Mouse (Mus musculus) bone marrow macrophage, adult 2 months (primary cell): ENCODE data around the gene Ctsa. TPM values are rescaled to one million over a fixed set of nuclear protein-coding genes. Genes with fewer than 3 reads are reported as not detected.
"Not testable (repeated sequence)": the region's sequence is repeated elsewhere in the genome, so short reads cannot be mapped to it uniquely, and the experiment has no call there.

Source experiments
- H3K27ac ChIP-seq: 2 replicates; pipeline ENCODE4 v1.5.1; 2012; ENCODE audit warnings: low read depth, low read length; ENCODE audit not compliant: insufficient read depth
- H3K4me1 ChIP-seq: 2 replicates; pipeline ENCODE4 v1.6.1; 2012; ENCODE audit warnings: low read length; ENCODE audit not compliant: control insufficient read depth, insufficient read depth
- H3K4me3 ChIP-seq: 2 replicates; pipeline ENCODE4 v1.5.1; 2012; ENCODE audit warnings: mild to moderate bottlenecking, low read length, moderate library complexity; ENCODE audit not compliant: insufficient read depth
- CTCF ChIP-seq: IDR thresholded peaks from 2 replicates; pipeline ENCODE4 v1.5.1; 2012; ENCODE audit warnings: low read depth, mild to moderate bottlenecking, low read length, moderate library complexity
- POLR2A ChIP-seq: IDR thresholded peaks from 2 replicates; pipeline ENCODE4 v1.6.1; 2012; ENCODE audit warnings: mild to moderate bottlenecking, low read depth, low read length, borderline replicate concordance
- polyA plus RNA-seq: library from polyadenylated mRNA; stranded (reverse); fragments of >200 nt; gene quantifications from 2 replicates; pipeline ENCODE4 v1.2.4, GENCODE M21; 2012; ENCODE audit not compliant: missing spikeins, insufficient read depth, insufficient read length

Ctsa gene
- polyA plus RNA-seq, 1 experiment: 760 TPM

- H3K4me1 ChIP-seq: peaks cover 61% of the 10 kb centered on the region
- H3K27ac ChIP-seq: peak overlapping the region; percentile 85
- no peak for TF ChIP-seq CTCF
- TF ChIP-seq POLR2A: peak; percentile 5; the same call in 1 of the 2 replicates
- H3K4me3 ChIP-seq: peak overlapping the region; percentile 31
These were observed 41.6 kb downstream of the Ctsa start for GRCm38 (mm10) chr2:164874239-164874769.

GRCm38 (mm10) chr2:164875648-164876047 lies 43.0 kb downstream of the Ctsa start:
- not testable (repeated sequence) for H3K4me3 ChIP-seq
- Histone ChIP-seq H3K27ac (peak overlapping the region; percentile 42; the same call in 1 of the 2 replicates), H3K4me1 (peaks cover 50% of the 10 kb centered on the region)

DNA sequence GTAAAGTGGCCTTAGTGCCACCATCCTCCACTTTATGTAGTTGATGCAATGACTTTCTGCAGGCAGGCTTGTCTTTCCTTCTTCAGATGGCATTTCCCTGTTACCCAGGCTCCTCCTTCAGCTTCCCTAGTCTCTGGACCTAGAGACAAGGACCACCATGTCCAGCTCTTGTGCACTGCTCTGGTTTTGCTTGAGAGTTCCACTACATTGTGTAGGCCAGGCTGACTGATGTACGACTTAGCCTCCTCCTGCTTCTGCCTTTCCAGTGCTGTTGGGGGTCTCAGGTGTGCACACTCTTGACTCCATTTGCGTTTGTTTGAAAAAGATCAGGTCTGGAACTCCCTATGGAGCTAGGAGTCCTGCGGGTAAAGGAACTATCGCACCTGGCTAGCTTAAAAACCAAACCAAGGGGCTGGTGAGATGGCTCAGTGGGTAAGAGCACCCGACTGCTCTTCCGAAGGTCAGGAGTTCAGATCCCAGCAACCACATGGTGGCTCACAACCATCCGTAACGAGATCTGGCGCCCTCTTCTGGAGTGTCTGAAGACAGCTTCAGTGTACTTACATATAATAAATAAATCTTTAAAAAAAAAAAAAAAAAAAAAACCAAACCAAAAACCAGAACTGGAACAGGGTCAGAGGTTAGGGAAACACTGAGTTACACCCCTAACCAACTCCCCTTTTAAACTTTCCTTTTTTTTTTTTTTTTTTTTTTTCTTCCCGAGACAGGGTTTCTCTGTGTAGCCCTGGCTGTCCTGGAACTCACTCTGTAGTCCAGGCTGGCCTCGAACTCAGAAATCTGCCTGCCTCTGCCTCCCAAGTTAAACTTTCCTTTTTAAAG lies 44.9 kb downstream of the Ctsa start:
- Histone ChIP-seq H3K4me3 (peak overlapping the region; percentile 83; the same call in 1 of the 2 replicates), H3K27ac (peak overlapping the region; percentile 97), H3K4me1 (peaks cover 49% of the 10 kb centered on the region)

DNA sequence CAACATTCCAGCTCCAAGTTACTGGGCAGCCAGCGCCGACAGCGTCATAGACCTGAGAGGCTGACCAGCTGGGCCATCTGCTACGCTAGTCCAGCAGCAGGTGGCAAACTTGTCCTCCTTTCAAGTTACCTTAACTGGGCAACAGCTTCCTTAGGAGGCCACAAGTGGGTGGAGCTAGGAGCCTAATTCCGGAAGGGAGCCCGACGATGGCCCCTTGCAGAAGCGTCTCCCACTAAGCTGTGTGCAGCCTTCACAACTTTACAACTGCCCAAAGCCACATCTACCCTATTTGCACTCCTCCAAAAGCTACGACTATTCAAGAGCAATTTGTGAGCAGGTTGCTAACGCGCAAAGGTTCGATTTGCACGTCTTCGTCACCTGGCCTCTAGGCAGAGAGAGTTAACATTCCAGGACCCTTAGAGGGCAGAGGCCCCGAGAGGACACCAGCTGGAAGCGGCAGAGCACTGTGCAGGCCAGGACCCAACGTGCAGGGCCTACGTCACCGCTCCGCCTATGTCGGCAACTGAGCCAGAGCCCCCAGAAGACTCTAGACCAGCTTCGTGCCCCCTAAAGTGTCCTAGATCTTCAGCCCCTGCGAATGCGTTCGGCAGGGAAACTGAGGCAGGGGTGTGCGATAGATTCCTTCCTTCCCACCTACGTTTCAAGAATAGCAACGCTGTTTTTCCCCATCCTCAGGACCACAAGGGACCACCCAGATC lies 46.0 kb downstream of the Ctsa start:
- Histone ChIP-seq H3K4me3 (peak overlapping the region; percentile 83), H3K27ac (peak overlapping the region; percentile 97), H3K4me1 (peaks cover 46% of the 10 kb centered on the region)
- no peak for TF ChIP-seq CTCF
- no peak for TF ChIP-seq POLR2A

DNA sequence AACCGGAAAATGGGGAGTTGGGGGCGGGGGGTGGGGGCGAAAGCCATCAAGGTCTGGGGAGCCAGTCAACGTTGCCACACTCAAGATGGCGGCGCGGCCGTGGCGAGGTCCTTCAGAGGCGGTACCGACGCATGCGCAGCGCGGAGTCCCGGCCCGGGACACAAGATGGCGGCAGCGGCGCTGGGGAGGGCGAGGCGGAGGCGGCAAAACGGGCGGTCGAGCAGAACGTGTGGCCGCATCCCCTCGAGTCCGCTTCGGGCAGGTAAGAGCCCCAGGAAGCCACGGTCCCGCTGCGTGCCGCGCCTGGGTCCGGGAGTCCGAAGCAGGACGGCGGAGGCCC lies 46.5 kb downstream of the Ctsa start, which contains the start of gene Pcif1:
Gene Pcif1 (plus strand): TSS at position 77 of the 340 bp plus-strand sequence.
- Histone ChIP-seq H3K4me3 (peak within 1 kb of the TSS; percentile 83), H3K4me1 (peaks cover 41% of the 10 kb centered on the region), H3K27ac (peak within 1 kb of the TSS; percentile 97)
- TF ChIP-seq POLR2A (no peak), CTCF (no peak)

GRCm38 (mm10) chr2:164879568-164880277 lies 47.0 kb downstream of the Ctsa start:
- TF ChIP-seq POLR2A (no peak), CTCF (no peak)
- Histone ChIP-seq H3K4me1 (peaks cover 35% of the 10 kb centered on the region), H3K27ac (peak overlapping the region; percentile 97), H3K4me3 (peak overlapping the region; percentile 83)

DNA sequence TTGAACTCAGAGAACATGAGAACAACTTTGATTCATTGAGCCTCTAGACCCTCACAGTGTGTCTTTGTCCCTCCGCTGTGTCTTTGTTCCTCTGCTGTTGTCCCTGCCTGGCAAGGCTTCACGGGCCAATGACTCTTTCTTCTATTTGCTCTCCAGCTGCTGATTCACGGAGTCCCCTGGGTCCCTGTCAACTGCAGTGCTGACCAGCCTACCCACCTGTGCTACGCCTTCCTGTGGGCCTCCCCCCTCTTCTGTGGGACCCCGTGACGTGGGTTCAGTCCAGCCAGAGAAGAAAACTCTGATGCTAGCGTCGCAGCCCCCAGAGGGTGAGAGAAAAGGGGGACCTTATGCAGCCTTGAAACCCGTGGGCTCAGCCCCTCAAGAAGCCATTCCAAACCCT lies 49.9 kb downstream of the Ctsa start:
- Histone ChIP-seq H3K4me1 (peaks cover 15% of the 10 kb centered on the region), H3K27ac (no peak overlapping the region), H3K4me3 (no peak overlapping the region)
- TF ChIP-seq POLR2A (no peak), CTCF (no peak)

- H3K27ac ChIP-seq: no peak overlapping the region
- TF ChIP-seq POLR2A: no peak
- TF ChIP-seq CTCF: no peak
- no peak overlapping the region for H3K4me3 ChIP-seq
- peaks cover 6% of the 10 kb centered on the region for H3K4me1 ChIP-seq
These were observed 53.1 kb downstream of the Ctsa start for GRCm38 (mm10) chr2:164885788-164886187.

- TF ChIP-seq CTCF (no peak), POLR2A (no peak)
- Histone ChIP-seq H3K27ac (no peak overlapping the region), H3K4me1 (no peaks in the 10 kb centered on the region), H3K4me3 (no peak overlapping the region)
These were observed 53.9 kb downstream of the Ctsa start for GRCm38 (mm10) chr2:164886617-164887016.

- Histone ChIP-seq H3K4me1 (no peaks in the 10 kb centered on the region), H3K4me3 (no peak overlapping the region), H3K27ac (no peak overlapping the region)
- TF ChIP-seq POLR2A: no peak
- TF ChIP-seq CTCF: no peak
These were observed 56.3 kb downstream of the Ctsa start for GRCm38 (mm10) chr2:164888996-164889395.
